ENCODE assay signal across 31 mouse cellular contexts in the genomic region with DNA sequence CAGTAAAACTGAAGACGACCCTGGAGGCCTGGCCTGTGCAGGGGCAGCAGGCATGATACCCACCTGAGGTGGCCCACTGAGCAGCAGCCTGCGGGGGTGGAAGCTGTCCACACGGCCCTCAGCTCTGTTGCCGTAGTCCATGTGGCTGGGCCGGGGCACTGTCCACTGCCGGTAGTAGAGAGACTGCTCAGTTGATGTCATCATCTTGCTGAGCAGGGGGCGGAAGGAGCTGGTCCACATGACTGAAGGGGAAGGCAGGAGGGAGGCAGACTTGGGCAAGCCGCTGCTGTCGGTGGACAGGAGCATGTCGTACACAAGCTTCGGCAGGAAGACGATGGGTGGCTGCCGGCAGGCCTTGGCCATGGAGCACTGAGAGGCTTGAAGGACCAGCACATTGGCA. TPM values are rescaled to one million over a fixed set of nuclear protein-coding genes. Genes with fewer than 3 reads are reported as not detected.
"Had no signal": no experiment of that assay in that cellular context is flagged by ENCODE, and none has a peak within 500 bp of the region (broad histone marks: within the 10 kb centered on the region; RNA-seq: fewer than 3 reads in every experiment).

No protein-coding gene starts in this region.

- H3K4me1 ChIP-seq: heart, embryonic 15.5 days; hindbrain, embryonic 12.5 days; kidney, embryonic 15.5 days; limb, embryonic 13.5 days; limb, embryonic 15.5 days; liver, embryonic 12.5 days had no signal

- H3K4me3 ChIP-seq: gastrocnemius, adult 2 months; heart, adult 2 months; heart, embryonic 13.5 days; heart, embryonic 15.5 days; hindbrain, embryonic 12.5 days; kidney, embryonic 15.5 days; limb, embryonic 13.5 days; limb, embryonic 15.5 days; liver, embryonic 12.5 days had no signal

- DNase-seq: gastrocnemius, adult 2 months; gastrocnemius, postnatal 10 days; gastrocnemius, postnatal 25 days; heart, adult 11 months; heart, adult 2 months; heart, postnatal 14 days; heart, postnatal 36 days; kidney, adult 11 months; kidney, adult 2 months; kidney, adult 9 months; kidney, postnatal 14 days; kidney, postnatal 36 days; layer of hippocampus, adult 9-11 months; layer of hippocampus, postnatal 36 days; left cerebral cortex, postnatal 4 days had no signal

- ATAC-seq: intestine, embryonic 16.5 days; liver, embryonic 12.5 days had no signal

- H3K27ac ChIP-seq: heart, adult 2 months; heart, embryonic 13.5 days; heart, embryonic 15.5 days; hindbrain, embryonic 12.5 days; hindbrain, embryonic 14.5 days; kidney, embryonic 15.5 days; kidney, postnatal 0 days; limb, embryonic 13.5 days; limb, embryonic 15.5 days; liver, embryonic 12.5 days; liver, embryonic 14.5 days had no signal

RNA-seq across cellular contexts. Expression of gene Ntsr2, which starts 43.0 kb away (rescaled TPM):
- total RNA-seq: hematopoietic stem cell, adult 5-6 weeks; liver, adult 2 months had no signal
- polyA plus RNA-seq: heart, embryonic 11.5 days; heart, embryonic 13.5 days; intestine, embryonic 14.5 days; intestine, embryonic 16.5 days; limb, embryonic 11.5 days; limb, embryonic 13.5 days; limb, embryonic 15.5 days; liver, adult 2 months; liver, embryonic 12.5 days; liver, embryonic 14.5 days had no signal
